Mouse (Mus musculus) intestine, embryonic 15.5 days (tissue): ENCODE measurements at regions not wholly inside any gene's neighbourhood (a gene's known extent, or its start where the extent isn't known, plus 50 kb on each side); places are given as distances from the start of the nearest gene placed in this dataset.

Source experiments
- ATAC-seq: fragments of 200-750 bp; cut with Nextera tagmentation; 2 replicates; pipeline ENCODE4 v1.8.0; 2017; ENCODE audit warnings: moderate TSS enrichment, moderate library complexity
- H3K27ac ChIP-seq: fragments of 300-500 bp; sonication (generic); 2 replicates; pipeline ENCODE4 v1.5.1; 2015; ENCODE audit warnings: mild to moderate bottlenecking, inconsistent platforms
- H3K27me3 ChIP-seq: fragments of 300-500 bp; sonication (generic); replicated peaks from 2 replicates; pipeline ENCODE4 v1.6.1; 2015; ENCODE audit warnings: inconsistent platforms
- H3K36me3 ChIP-seq: fragments of 300-500 bp; sonication (generic); 2 replicates; pipeline ENCODE4 v1.6.1; 2015; ENCODE audit warnings: inconsistent platforms
- H3K4me1 ChIP-seq: fragments of 300-500 bp; sonication (generic); replicated peaks from 2 replicates; pipeline ENCODE4 v1.6.1; 2015; ENCODE audit warnings: inconsistent platforms
- H3K4me2 ChIP-seq: fragments of 300-500 bp; sonication (generic); replicated peaks from 2 replicates; pipeline ENCODE4 v1.6.1; 2015; ENCODE audit warnings: mild to moderate bottlenecking, inconsistent platforms
- H3K4me3 ChIP-seq: fragments of 300-500 bp; sonication (generic); replicated peaks from 2 replicates; pipeline ENCODE4 v1.5.1; 2015; ENCODE audit warnings: inconsistent platforms
- H3K9ac ChIP-seq: fragments of 300-500 bp; sonication (generic); 2 replicates; pipeline ENCODE4 v1.6.1; 2015; ENCODE audit warnings: inconsistent platforms
- H3K9me3 ChIP-seq: fragments of 300-500 bp; sonication (generic); 2 replicates; pipeline ENCODE4 v1.6.1; 2016; ENCODE audit warnings: inconsistent platforms
- WGBS: fragments of 180-500 bp; shearing (Covaris S2); methylation state at CpG from one replicate; pipeline ENCODE4 v1.1.7; 2015; 5-methylcytosine and 5-hydroxymethylcytosine counted together

DNA sequence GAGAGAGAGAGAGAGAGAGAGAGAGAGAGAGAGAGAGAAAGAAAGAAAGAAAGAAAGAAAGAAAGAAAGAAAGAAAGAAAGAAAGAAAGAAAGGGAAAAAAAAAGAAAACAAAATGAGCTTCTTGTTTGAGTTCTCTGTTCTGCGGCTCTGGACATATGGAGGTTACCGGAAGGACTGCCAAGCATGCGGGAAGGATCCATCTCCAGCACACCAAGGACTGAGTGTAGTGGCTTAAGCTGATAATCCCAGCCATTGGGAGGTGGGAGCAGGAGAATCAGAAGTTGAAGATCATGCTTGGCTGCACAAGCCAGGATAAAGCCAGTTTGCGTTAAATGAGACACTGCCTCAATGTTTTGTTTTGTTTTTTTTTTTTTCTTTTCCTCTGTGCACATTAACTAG lies 897.8 kb downstream of the Cdh8 start:
- no peak overlapping the region for H3K4me2 ChIP-seq
- H3K9ac ChIP-seq, result no peak overlapping the region
- H3K27ac ChIP-seq, result no peak overlapping the region
- no peaks in the 10 kb centered on the region for H3K27me3 ChIP-seq
- 90% methylated on average over 4 of the region's 4 CpGs for WGBS
- H3K4me3 ChIP-seq, result no peak overlapping the region
- no peaks in the 10 kb centered on the region for H3K9me3 ChIP-seq
- no peak for ATAC-seq
- no peaks in the 10 kb centered on the region for H3K4me1 ChIP-seq
- no peaks in the 10 kb centered on the region for H3K36me3 ChIP-seq

- ATAC-seq, result peak; percentile 88
Measured at GRCm38 (mm10) chr8:98515246-98515645, 901.0 kb downstream of the Cdh8 start.

DNA sequence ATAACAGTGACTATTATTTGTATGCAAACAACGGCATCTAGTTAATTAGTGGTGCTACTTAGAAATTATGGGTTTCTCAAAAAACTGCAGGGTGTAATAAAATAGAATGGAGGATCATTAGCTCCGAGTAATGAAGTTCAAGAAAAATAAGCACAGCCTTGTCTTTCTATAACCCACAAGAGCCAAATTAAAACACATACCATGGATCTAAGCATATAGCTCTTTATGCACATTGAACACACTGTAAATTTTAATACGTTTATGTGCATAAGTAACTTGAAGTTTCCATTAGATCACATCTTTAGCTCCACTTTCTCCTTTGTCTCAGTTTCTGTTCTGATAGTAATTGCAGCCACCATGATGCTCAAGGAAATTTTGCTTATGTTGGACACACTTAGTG lies 919.5 kb downstream of the Cdh8 start:
- no peaks in the 10 kb centered on the region for H3K27me3 ChIP-seq
- no peaks in the 10 kb centered on the region for H3K9me3 ChIP-seq
- no peak overlapping the region for H3K27ac ChIP-seq
- H3K9ac ChIP-seq, result no peak overlapping the region
- ATAC-seq, result no peak
- WGBS, result 86% methylated on average over 3 of the region's 3 CpGs
- no peak overlapping the region for H3K4me3 ChIP-seq
- H3K4me1 ChIP-seq, result no peaks in the 10 kb centered on the region
- H3K36me3 ChIP-seq, result no peaks in the 10 kb centered on the region
- no peak overlapping the region for H3K4me2 ChIP-seq

More at GRCm38 (mm10) chr8:98515246-98515645, 901.0 kb downstream of the Cdh8 start:
- H3K27me3 ChIP-seq, result no peaks in the 10 kb centered on the region
- no peak overlapping the region for H3K27ac ChIP-seq
- H3K9ac ChIP-seq, result no peak overlapping the region
- 56% methylated on average over 5 of the region's 5 CpGs for WGBS
- no peak overlapping the region for H3K4me2 ChIP-seq
- no peaks in the 10 kb centered on the region for H3K4me1 ChIP-seq
- H3K9me3 ChIP-seq, result no peaks in the 10 kb centered on the region
- no peak overlapping the region for H3K4me3 ChIP-seq
- no peaks in the 10 kb centered on the region for H3K36me3 ChIP-seq

- Histone ChIP-seq H3K4me2 (no peak overlapping the region), H3K27me3 (no peaks in the 10 kb centered on the region), H3K4me1 (no peaks in the 10 kb centered on the region), H3K9me3 (no peaks in the 10 kb centered on the region), H3K36me3 (no peaks in the 10 kb centered on the region), H3K9ac (no peak overlapping the region), H3K4me3 (no peak overlapping the region), H3K27ac (no peak overlapping the region)
- WGBS, result 68% methylated on average over 3 of the region's 3 CpGs
- ATAC-seq, result no peak
Measured at GRCm38 (mm10) chr8:98463375-98464030, 952.8 kb downstream of the Cdh8 start.

DNA sequence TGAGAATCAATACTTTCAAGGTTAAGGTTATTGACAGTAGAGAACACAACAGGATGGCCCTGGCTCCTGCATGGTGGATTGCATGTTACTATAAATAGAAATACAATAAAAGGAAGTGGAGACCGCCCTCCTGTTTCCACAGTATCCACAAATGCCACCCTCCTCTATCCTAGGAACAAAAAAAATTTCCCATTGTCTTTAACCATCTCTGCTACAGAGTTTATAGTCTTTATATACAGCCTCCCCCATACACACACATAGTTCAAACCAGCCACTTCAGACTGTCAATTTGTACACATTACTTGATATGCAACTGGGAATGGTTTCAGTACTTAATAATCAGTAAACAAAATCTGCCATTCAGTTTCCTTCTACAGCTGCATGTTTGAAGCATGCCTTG lies 960.7 kb downstream of the Cdh8 start:
- Histone ChIP-seq H3K4me2 (no peak overlapping the region), H3K27ac (no peak overlapping the region), H3K4me1 (no peaks in the 10 kb centered on the region), H3K9me3 (no peaks in the 10 kb centered on the region), H3K27me3 (no peaks in the 10 kb centered on the region), H3K36me3 (no peaks in the 10 kb centered on the region), H3K4me3 (no peak overlapping the region), H3K9ac (no peak overlapping the region)
- WGBS, result 56% methylated on average over 1 of the region's 1 CpGs
- no peak for ATAC-seq
